Mouse (Mus musculus) embryonic facial prominence, embryonic 15.5 days (tissue): ENCODE measurements at regions not wholly inside any gene's neighbourhood (a gene's known extent, or its start where the extent isn't known, plus 50 kb on each side); places are given as distances from the start of the nearest gene placed in this dataset.

ENCODE experiments used
- ATAC-seq: fragments of 200-750 bp; cut with Nextera tagmentation; 2 replicates; pipeline ENCODE4 v1.8.0; 2017; ENCODE audit warnings: low read depth, moderate TSS enrichment; ENCODE audit not compliant: insufficient number of reproducible peaks, low FRiP score, low TSS enrichment
- H3K27ac ChIP-seq: fragments of 300-500 bp; sonication (generic); replicated peaks from 2 replicates; pipeline ENCODE4 v1.5.1; 2015; ENCODE audit warnings: mild to moderate bottlenecking, inconsistent platforms
- H3K27me3 ChIP-seq: fragments of 300-500 bp; sonication (generic); 2 replicates; pipeline ENCODE4 v1.6.1; 2015; ENCODE audit warnings: inconsistent platforms
- H3K36me3 ChIP-seq: fragments of 300-500 bp; sonication (generic); 2 replicates; pipeline ENCODE4 v1.6.1; 2015; ENCODE audit warnings: mild to moderate bottlenecking, inconsistent platforms
- H3K4me1 ChIP-seq: fragments of 300-500 bp; sonication (generic); 2 replicates; pipeline ENCODE4 v1.6.1; 2015; ENCODE audit warnings: inconsistent platforms
- H3K4me2 ChIP-seq: fragments of 300-500 bp; sonication (generic); replicated peaks from 2 replicates; pipeline ENCODE4 v1.6.1; 2015; ENCODE audit warnings: mild to moderate bottlenecking, inconsistent platforms
- H3K4me3 ChIP-seq: fragments of 300-500 bp; sonication (generic); replicated peaks from 2 replicates; pipeline ENCODE4 v1.5.1; 2015; ENCODE audit warnings: mild to moderate bottlenecking, inconsistent platforms
- H3K9ac ChIP-seq: fragments of 300-500 bp; sonication (generic); 2 replicates; pipeline ENCODE4 v1.6.1; 2015; ENCODE audit warnings: inconsistent platforms
- H3K9me3 ChIP-seq: fragments of 300-500 bp; sonication (generic); replicated peaks from 2 replicates; pipeline ENCODE4 v1.6.1; 2016; ENCODE audit warnings: inconsistent platforms
- WGBS: fragments of 180-500 bp; shearing (Covaris S2); methylation state at CpG from one replicate; pipeline ENCODE4 v1.1.7; 2015; 5-methylcytosine and 5-hydroxymethylcytosine counted together

DNA sequence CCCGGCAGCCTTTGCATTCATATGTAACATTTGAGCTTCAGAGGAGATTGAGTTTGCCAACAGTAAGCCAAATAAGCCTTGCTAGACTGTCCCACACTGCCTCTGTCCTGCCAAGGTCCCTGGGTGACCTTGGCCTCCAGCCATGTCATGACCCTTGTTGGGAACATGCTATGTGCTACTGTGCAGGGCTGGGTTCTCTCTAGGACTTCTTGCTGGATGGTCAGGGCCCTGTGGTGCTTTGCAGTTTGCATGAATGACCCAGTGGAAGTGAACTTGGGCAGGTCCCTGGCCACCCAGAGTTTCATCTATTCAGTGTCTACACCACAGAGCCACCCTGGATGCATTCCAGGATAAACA is 92.0 kb upstream of the Twist2 start:
- Histone ChIP-seq H3K27ac (no peak overlapping the region), H3K9ac (no peak overlapping the region), H3K4me1 (peaks cover 28% of the 10 kb centered on the region), H3K27me3 (no peaks in the 10 kb centered on the region), H3K4me3 (no peak overlapping the region), H3K4me2 (no peak overlapping the region), H3K9me3 (no peaks in the 10 kb centered on the region), H3K36me3 (no peaks in the 10 kb centered on the region)
- 70% methylated on average over 1 of the region's 1 CpGs for WGBS
- no peak for ATAC-seq

DNA sequence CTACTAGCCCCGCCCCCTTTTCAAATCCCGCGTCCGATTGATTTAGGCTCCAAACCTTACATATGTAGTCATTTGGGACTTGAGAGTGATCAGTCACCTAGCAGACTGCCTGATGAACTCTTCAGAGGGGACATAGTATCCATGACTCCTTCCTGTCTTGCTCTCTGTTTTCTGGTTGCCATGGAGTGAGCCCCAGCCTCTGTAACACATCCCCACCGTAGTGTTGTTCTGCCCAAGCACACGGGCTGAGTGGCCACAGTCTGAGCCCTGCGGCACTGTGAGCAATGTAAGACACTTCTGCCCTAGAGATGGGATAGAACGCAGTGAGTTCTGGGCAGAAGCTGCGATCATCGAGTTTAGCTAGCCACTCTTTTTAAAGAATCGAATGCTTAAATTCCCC is 88.1 kb upstream of the Twist2 start:
- Histone ChIP-seq H3K4me3 (no peak overlapping the region), H3K9me3 (no peaks in the 10 kb centered on the region), H3K4me1 (peaks cover 37% of the 10 kb centered on the region), H3K9ac (no peak overlapping the region), H3K4me2 (no peak overlapping the region), H3K27me3 (no peaks in the 10 kb centered on the region), H3K36me3 (no peaks in the 10 kb centered on the region), H3K27ac (no peak overlapping the region)
- ATAC-seq, result no peak
- 65% methylated on average over 11 of the region's 11 CpGs for WGBS

DNA sequence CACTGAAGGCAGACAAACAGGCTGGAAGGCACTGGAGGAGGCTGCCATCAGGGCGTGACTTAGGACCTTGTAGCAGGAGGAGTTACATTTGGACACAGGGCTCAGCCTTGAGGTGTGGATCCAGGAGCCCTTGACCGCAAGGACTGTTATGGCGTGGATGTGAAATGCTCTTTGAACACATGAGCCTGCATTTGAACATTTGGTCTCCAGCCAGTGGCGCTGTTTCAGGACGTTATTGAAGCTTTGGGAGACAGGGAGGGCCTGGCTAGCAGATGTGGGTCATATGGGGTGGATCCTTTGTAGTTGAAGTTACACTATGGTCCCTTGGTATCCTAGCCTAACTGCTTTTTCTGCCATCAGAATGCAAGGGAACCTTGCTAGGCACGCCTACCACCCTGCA is 87.0 kb upstream of the Twist2 start:
- Histone ChIP-seq H3K36me3 (no peaks in the 10 kb centered on the region), H3K9me3 (no peaks in the 10 kb centered on the region), H3K4me3 (no peak overlapping the region), H3K9ac (no peak overlapping the region), H3K4me2 (no peak overlapping the region), H3K27me3 (no peaks in the 10 kb centered on the region), H3K4me1 (peaks cover 27% of the 10 kb centered on the region), H3K27ac (0 out of 2 replicates have a peak overlapping the region, but pooled peaks have one; percentile 65)
- WGBS, result 61% methylated on average over 6 of the region's 6 CpGs
- no peak for ATAC-seq

DNA sequence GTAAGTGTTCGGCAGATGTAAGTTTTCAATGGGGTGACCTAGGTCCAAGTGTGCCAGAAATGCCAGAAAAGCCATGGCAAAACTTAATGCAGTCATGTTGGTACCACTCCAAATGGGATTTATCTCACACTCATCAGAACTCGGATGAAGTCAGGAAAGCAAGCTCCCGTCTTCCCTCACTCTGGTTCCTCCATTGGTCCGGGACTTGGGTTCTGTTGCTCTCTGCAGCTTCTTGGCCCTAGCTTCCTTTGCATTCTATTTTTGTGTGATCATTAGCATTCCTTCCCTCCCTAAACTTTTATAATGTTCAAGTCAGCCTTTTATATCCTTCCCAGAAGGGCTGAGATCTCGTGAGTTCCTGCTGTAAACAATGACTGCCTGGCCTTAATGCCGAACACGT is 85.9 kb upstream of the Twist2 start:
- Histone ChIP-seq H3K27ac (peak overlapping the region; percentile 65; the same call in 1 of the 2 replicates), H3K4me3 (no peak overlapping the region), H3K36me3 (no peaks in the 10 kb centered on the region), H3K4me1 (peaks cover 25% of the 10 kb centered on the region), H3K4me2 (no peak overlapping the region), H3K9me3 (no peaks in the 10 kb centered on the region), H3K9ac (no peak overlapping the region), H3K27me3 (no peaks in the 10 kb centered on the region)
- WGBS, result 49% methylated on average over 7 of the region's 7 CpGs
- ATAC-seq, result no peak

DNA sequence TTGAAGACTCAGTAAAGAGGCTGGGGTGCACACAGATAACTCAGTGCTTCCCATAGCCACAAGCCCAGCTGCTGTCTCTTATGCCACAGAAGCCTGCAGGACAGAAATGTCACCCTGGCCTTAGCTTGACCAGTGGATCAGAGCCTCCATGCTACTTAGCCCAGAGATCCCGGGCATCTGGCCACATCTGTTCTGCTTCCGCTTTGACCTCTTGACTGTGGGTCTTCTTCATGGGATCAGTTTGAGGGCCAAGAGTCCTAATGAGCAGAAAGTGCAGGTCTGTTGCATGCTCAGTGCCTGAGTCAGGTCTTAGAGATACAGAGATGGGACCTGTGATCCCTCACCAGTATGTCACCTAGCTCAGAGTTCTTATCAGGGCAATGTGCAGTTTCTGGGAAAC is 85.5 kb upstream of the Twist2 start:
- Histone ChIP-seq H3K4me2 (no peak overlapping the region), H3K36me3 (no peaks in the 10 kb centered on the region), H3K9me3 (no peaks in the 10 kb centered on the region), H3K9ac (no peak overlapping the region), H3K27ac (no peak overlapping the region; the same call in 1 of the 2 replicates), H3K27me3 (no peaks in the 10 kb centered on the region), H3K4me1 (peaks cover 25% of the 10 kb centered on the region), H3K4me3 (no peak overlapping the region)
- no peak for ATAC-seq
- WGBS, result 88% methylated on average over 2 of the region's 2 CpGs

DNA sequence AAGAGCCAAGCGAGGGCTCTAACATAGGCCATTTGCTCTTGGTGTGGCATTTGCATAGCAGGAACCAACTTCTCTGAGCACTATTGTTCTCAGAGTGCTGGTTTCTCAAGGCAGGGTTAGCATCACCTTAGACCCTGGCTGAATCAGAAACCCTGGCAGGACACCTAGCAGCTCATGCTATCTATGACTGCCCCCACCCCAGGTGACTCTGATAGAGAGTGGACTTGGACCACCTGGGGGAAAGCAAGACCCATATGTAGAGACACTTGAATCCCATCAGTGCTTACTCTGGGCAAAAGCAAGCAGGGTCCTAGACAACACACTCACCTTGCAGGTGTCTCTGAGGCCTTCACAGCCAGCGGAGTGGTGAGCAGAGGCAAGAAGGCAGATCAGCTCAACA is 84.4 kb upstream of the Twist2 start:
- H3K9ac ChIP-seq, result no peak overlapping the region
- peaks cover 25% of the 10 kb centered on the region for H3K4me1 ChIP-seq
- H3K4me3 ChIP-seq, result no peak overlapping the region
- no peak overlapping the region for H3K4me2 ChIP-seq
- no peak overlapping the region for H3K27ac ChIP-seq
- H3K9me3 ChIP-seq, result no peaks in the 10 kb centered on the region
- no peaks in the 10 kb centered on the region for H3K36me3 ChIP-seq
- 93% methylated on average over 2 of the region's 2 CpGs for WGBS
- no peaks in the 10 kb centered on the region for H3K27me3 ChIP-seq
- ATAC-seq, result no peak

DNA sequence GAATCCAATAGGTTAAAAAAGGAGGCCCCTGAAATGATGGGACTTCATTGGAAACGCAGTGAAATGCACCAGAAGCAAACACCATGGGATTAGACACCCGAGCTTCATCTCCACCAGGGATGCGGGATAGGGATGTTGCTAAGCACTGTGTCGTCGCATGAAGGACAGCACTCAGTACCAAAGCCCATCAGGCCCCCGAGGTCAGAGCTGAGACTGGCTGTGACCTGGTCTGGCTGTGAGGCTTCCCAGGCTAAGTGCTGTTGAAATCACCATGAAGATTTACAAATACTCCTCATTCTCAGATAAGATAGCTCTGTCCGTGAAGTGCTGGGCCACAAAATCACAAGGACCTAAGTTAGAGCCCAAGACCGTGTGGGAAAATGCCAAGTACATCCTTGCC is 83.3 kb upstream of the Twist2 start:
- H3K36me3 ChIP-seq, result no peaks in the 10 kb centered on the region
- no peak for ATAC-seq
- WGBS, result 72% methylated on average over 8 of the region's 8 CpGs
- H3K4me3 ChIP-seq, result no peak overlapping the region
- no peak overlapping the region for H3K9ac ChIP-seq
- no peak overlapping the region for H3K27ac ChIP-seq
- H3K27me3 ChIP-seq, result no peaks in the 10 kb centered on the region
- H3K4me2 ChIP-seq, result no peak overlapping the region
- peaks cover 25% of the 10 kb centered on the region for H3K4me1 ChIP-seq
- H3K9me3 ChIP-seq, result no peaks in the 10 kb centered on the region

DNA sequence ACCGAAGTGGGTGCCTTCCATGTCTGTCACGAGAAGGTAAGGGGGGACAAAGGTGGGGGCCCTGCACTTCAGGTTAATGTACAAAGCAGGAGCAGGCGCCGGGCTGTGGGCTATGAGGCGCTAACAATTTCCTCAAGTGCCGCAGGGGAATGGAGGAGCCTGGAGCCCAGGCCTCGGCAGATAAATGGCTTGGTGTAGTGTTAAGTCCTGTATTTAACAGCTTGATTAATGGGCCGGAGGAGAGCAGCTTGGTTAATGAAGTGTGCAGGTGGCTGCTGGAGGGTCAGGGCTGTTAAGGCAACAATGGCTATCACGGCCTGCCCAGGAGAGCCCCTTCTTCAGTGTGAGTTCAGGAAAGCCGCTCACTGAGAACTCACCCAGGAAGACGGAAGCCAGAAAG is 72.0 kb upstream of the Twist2 start:
- no peak overlapping the region for H3K4me3 ChIP-seq
- no peaks in the 10 kb centered on the region for H3K27me3 ChIP-seq
- no peaks in the 10 kb centered on the region for H3K9me3 ChIP-seq
- no peak overlapping the region for H3K27ac ChIP-seq
- no peaks in the 10 kb centered on the region for H3K36me3 ChIP-seq
- no peak for ATAC-seq
- WGBS, result 86% methylated on average over 11 of the region's 11 CpGs
- H3K9ac ChIP-seq, result no peak overlapping the region
- H3K4me2 ChIP-seq, result no peak overlapping the region
- 0 out of 2 replicates have a peak, but pooled peaks cover 6% of the 10 kb centered on the region for H3K4me1 ChIP-seq

DNA sequence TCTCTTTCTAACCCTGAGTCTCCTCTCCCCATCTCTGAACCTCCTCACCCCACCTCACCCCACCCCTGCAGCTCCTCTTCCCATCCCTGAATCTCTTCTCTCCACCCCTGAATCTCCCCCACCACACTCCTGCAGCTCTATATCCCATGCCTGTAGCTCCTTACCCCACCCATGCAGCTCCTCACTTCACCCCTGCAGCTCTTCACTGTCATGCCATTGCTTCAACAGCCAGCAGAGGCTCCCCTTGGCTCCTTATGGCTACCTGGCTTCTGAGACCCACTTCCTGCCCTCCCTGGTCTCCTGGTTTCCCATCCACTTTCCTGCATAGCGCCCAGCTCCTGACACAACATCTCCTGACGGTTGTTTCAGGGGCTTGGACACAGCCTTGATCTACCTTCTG is 71.0 kb upstream of the Twist2 start:
- Histone ChIP-seq H3K4me2 (no peak overlapping the region), H3K4me1 (0 out of 2 replicates have a peak, but pooled peaks cover 6% of the 10 kb centered on the region), H3K4me3 (no peak overlapping the region), H3K27ac (no peak overlapping the region), H3K36me3 (no peaks in the 10 kb centered on the region), H3K27me3 (no peaks in the 10 kb centered on the region), H3K9me3 (no peaks in the 10 kb centered on the region), H3K9ac (no peak overlapping the region)
- no peak for ATAC-seq
- WGBS, result 75% methylated on average over 2 of the region's 2 CpGs

DNA sequence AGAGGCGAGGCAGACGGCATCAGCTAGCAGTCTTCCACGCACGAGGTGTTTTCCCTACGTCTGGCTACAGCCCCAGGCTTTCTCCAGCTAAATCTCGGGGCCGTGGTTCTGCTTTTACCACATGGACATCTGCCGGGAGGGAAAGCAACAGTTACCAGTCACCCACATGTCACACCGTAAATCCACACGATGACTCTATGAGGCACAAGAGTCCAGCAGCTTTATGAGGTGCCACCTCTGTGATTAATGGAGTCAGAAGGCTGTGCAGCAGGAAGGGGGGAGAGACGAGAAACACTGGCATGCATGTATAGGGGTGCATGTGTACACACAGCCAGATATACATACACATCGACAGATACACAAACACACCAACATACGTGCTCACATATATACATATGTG is 69.6 kb upstream of the Twist2 start:
- Histone ChIP-seq H3K4me2 (no peak overlapping the region), H3K9me3 (no peaks in the 10 kb centered on the region), H3K4me1 (0 out of 2 replicates have a peak, but pooled peaks cover 6% of the 10 kb centered on the region), H3K36me3 (no peaks in the 10 kb centered on the region), H3K9ac (no peak overlapping the region), H3K27ac (no peak overlapping the region), H3K27me3 (no peaks in the 10 kb centered on the region), H3K4me3 (no peak overlapping the region)
- 45% methylated on average over 13 of the region's 13 CpGs for WGBS
- ATAC-seq, result no peak

DNA sequence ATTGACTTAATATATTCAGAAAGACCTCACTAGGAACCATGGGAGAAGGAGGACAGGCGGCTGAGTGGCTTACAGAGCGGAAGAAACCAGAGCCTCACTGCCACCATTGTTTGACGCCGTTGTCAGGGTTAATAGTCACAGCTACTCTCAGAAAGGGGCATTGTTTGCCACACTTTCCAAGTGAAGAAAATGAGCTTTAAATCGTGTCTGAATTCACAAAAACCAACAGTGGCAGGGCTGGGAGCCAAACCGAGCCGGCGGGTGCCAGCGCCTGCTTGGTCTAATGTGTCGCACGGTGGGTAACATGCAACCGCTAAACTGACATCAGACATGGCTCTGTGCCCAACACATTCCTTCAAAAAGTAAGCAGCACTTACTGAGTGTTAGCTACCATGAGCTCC is 68.8 kb upstream of the Twist2 start:
- no peak; the same call in 1 of the 2 replicates for ATAC-seq
- H3K4me1 ChIP-seq, result 0 out of 2 replicates have a peak, but pooled peaks cover 6% of the 10 kb centered on the region
- H3K9me3 ChIP-seq, result no peaks in the 10 kb centered on the region
- 45% methylated on average over 12 of the region's 12 CpGs for WGBS
- no peak overlapping the region for H3K9ac ChIP-seq
- H3K4me2 ChIP-seq, result no peak overlapping the region
- no peak overlapping the region for H3K4me3 ChIP-seq
- H3K27ac ChIP-seq, result no peak overlapping the region
- H3K27me3 ChIP-seq, result no peaks in the 10 kb centered on the region
- no peaks in the 10 kb centered on the region for H3K36me3 ChIP-seq

DNA sequence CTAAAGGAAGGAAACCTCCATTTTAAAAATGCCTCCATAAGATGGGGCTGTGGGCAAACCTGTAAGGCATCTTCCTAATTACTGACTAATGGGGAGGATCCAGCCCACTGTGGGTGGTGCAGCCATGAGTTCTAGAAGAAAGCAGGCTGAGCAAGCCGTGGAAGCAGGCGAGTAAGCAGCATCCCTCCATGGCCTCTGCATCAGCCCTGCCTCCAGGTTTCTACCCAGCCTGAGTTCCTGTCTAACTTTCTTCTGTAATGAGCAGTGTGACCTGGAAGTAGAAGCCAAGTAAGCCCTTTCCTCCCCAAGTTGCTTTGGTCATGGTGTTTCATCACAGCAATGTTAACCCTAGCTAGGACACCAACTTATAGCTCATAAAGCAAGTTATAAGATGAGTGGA is 66.5 kb upstream of the Twist2 start:
- H3K4me2 ChIP-seq, result no peak overlapping the region
- H3K27ac ChIP-seq, result no peak overlapping the region
- H3K9me3 ChIP-seq, result no peaks in the 10 kb centered on the region
- no peak overlapping the region for H3K4me3 ChIP-seq
- no peak for ATAC-seq
- WGBS, result 92% methylated on average over 2 of the region's 2 CpGs
- H3K27me3 ChIP-seq, result no peaks in the 10 kb centered on the region
- H3K4me1 ChIP-seq, result 0 out of 2 replicates have a peak, but pooled peaks cover 6% of the 10 kb centered on the region
- no peaks in the 10 kb centered on the region for H3K36me3 ChIP-seq
- H3K9ac ChIP-seq, result no peak overlapping the region
